Comparison of ENCODE assay signal across 27 mouse cellular contexts in the genomic region with DNA sequence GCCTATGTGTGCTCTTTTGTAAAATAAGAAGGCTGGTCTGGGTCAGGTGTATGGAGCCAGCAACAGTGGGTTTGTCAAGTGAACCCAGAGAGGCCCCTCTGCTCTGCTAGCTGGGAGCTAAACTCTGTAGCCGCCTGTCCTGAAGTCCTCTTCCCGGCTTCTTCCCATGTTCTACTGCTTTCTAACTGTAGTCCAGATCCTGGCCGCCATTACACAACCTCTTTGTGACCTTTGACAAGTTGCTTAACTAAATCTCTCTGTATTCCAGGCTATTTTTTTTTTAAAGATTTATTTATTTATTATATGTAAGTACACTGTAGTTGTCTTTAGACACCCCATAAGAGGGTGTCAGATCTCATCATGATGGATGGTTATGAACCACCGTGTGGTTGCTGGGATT.
"Had no signal": no experiment of that assay in that cellular context is flagged by ENCODE, and none has a peak within 500 bp of the region (broad histone marks: within the 10 kb centered on the region; RNA-seq: fewer than 3 reads in every experiment).

No protein-coding gene starts in this region.

- H3K9ac ChIP-seq: limb, embryonic 12.5 days; limb, embryonic 13.5 days; limb, embryonic 15.5 days; liver, embryonic 12.5 days; liver, embryonic 13.5 days; liver, embryonic 14.5 days; liver, embryonic 15.5 days; liver, postnatal 0 days; lung, embryonic 14.5 days; lung, embryonic 15.5 days; midbrain, embryonic 12.5 days; midbrain, embryonic 13.5 days; midbrain, embryonic 15.5 days had no signal

- H3K4me3 ChIP-seq: left cerebral cortex, adult 2 months; limb, embryonic 10.5 days; limb, embryonic 12.5 days; limb, embryonic 13.5 days; limb, embryonic 15.5 days; liver, embryonic 12.5 days; liver, embryonic 13.5 days; liver, embryonic 15.5 days; lung, embryonic 15.5 days; megakaryocyte, embryonic 14.5 days; midbrain, embryonic 10.5 days; midbrain, embryonic 12.5 days; midbrain, embryonic 13.5 days; midbrain, embryonic 15.5 days; myocyte had no signal

- H3K36me3 ChIP-seq: limb, embryonic 10.5 days; limb, embryonic 12.5 days; limb, embryonic 13.5 days; limb, embryonic 15.5 days; liver, embryonic 12.5 days; liver, embryonic 13.5 days; liver, embryonic 15.5 days; lung, embryonic 15.5 days; midbrain, embryonic 10.5 days; midbrain, embryonic 12.5 days; midbrain, embryonic 13.5 days; midbrain, embryonic 15.5 days had no signal

- DNase-seq: left cerebral cortex, postnatal 4 days; liver, embryonic 13.5 days; liver, postnatal 0 days; lung, adult 18-20 months; lung, adult 2 months; lung, embryonic 14.5 days; lung, postnatal 10 days; lung, postnatal 14 days; lung, postnatal 36 days; lung, postnatal 4 days; midbrain, embryonic 14.5 days had no signal

- H3K4me1 ChIP-seq: limb, embryonic 10.5 days; limb, embryonic 12.5 days; limb, embryonic 13.5 days; limb, embryonic 15.5 days; midbrain, embryonic 10.5 days; midbrain, embryonic 12.5 days; midbrain, embryonic 13.5 days; midbrain, embryonic 15.5 days had no signal

- H3K27ac ChIP-seq: left cerebral cortex, adult 2 months; limb, embryonic 10.5 days; limb, embryonic 12.5 days; limb, embryonic 13.5 days; limb, embryonic 15.5 days; liver, embryonic 12.5 days; liver, embryonic 13.5 days; liver, embryonic 14.5 days; liver, embryonic 15.5 days; lung, embryonic 15.5 days; macrophage; midbrain, embryonic 10.5 days; midbrain, embryonic 12.5 days; midbrain, embryonic 13.5 days; midbrain, embryonic 15.5 days had no signal

- H3K27me3 ChIP-seq: limb, embryonic 12.5 days; limb, embryonic 13.5 days; limb, embryonic 15.5 days; liver, embryonic 12.5 days; liver, embryonic 13.5 days; liver, embryonic 15.5 days; lung, embryonic 15.5 days; megakaryocyte, embryonic 14.5 days; midbrain, embryonic 12.5 days; midbrain, embryonic 13.5 days; midbrain, embryonic 15.5 days had no signal
